Mouse (Mus musculus): ENCODE results near the gene Erich3.

GRCm38 (mm10) chr3:154778836-154779595 is 115.4 kb downstream of the Erich3 start:
- TF ChIP-seq CTCF (IDR thresholded peaks at IDR 0.05; ENCODE audit: extremely low read depth, insufficient read depth, insufficient read length, insufficient replicate concordance) (no peak), POLR2A (IDR thresholded peaks at IDR 0.05; ENCODE audit: low read depth, low read length) (no peak)
